Mouse (Mus musculus): ENCODE results near the gene Aspscr1.

- no peak for TF ChIP-seq CTCF (IDR thresholded peaks at IDR 0.05; ENCODE audit: control insufficient read depth, insufficient read depth, insufficient replicate concordance, low read depth, low read length)
- TF ChIP-seq POLR2A (IDR thresholded peaks at IDR 0.05; ENCODE audit: control insufficient read depth, low read depth, low read length): no peak
These were observed 20.9 kb upstream of the Aspscr1 start for GRCm38 (mm10) chr11:120651872-120652271.

Measured in testis, adult 2 months (tissue).